Mouse (Mus musculus): ENCODE data around the gene Fmo4. TPM values are rescaled to one million over a fixed set of nuclear protein-coding genes. Genes with fewer than 3 reads are reported as not detected.

Gene Fmo4
- under 1 TPM; 0.11 to 0.26 TPM for total RNA-seq (2021)
- long read RNA-seq, experiment 1 = 0 reads
- long read RNA-seq, experiment 2 = 0 reads

DNA sequence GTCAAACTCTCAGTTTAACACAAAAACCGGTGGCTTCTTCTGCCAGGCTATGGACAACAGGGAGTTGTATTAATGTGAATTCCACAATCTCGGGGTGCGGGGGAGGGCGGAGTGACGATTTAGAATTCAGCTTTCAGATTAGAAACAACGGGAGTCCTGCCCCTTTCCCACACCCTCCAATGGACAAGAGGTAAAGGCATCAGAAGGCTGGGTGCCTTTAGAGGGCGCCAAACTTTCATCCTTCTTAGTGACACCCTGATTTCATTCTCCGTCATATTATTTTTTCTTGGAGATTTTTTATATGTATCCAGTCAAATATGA is at the start of gene Fmo4:
Gene Fmo4, minus strand, starts transcription at position 137 of the 321 bp plus-strand sequence.
- peak; percentile 43 for DNase-seq (ENCODE audit: low spot score)

DNA sequence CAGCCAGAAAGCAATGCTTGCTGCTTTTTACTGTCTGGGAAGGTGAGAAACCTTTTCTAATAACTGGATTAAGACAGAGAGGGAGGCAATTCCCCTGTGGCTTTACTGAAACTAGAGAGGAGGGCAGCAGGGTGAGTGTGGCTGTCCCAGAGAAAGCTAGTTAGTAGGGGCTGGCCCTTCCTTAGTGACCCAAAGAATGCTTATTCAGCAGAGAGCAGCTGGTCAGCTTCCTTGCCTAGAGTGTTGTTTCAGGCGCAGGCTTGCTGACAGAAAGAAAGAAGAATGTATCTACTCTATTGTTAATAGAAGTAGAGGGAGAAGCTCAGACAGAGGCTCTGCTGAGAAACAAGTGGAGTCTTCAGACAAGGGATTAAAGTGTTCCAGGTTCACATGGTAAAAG is 48.6 kb upstream of the Fmo4 start:
- DNase-seq (ENCODE audit: low spot score) = no peak

DNA sequence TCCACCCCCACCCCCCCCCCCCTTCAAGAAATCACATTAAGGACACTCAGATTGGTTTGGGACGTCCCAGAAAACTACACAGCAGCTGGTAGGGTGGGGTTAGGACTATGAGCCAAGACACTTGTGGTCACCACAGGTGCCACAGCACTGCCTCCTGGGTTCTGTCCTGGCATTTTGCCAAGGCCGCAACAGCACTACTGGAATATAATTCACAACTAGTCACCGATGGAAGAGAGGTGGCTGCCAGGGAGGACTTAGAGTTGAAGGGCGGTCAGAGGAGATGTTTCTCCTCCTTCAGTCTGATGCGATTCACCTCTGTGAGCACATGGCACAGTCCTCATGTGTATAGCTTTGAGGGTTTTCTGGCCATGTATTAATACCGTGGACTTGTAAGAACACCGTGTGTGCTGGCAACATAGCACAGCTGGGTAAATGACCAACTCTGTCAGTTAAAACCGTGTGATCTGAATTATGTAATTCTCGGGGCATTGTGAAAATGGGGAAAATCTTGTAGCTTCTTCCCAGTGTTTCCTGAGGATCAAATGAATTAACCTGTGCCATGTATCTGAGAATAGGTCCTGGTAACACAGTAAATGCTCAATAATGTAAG is 46.3 kb upstream of the Fmo4 start:
- DNase-seq (ENCODE audit: low spot score) = peak; percentile 9

DNA sequence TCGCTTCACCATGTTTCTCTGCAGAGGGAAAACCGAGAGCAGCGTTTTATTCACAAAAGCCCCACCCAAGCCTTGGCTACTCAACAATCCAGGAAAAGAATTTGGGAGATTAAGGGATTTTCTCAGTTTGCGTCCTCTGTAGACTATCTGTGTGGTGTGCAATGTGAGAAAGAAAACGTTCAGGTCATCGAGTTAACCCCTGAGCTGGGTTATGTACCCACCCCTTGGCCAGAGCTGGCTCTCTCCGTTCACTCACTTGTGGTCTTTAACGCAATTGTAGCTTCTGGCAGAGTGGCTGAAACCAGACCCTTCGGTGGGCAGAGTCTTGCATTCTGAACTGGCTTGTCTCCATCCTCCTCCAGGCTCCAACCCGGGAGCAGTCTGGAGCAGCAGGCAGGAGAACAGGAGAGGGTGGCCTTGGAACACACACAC is 45.8 kb upstream of the Fmo4 start:
- DNase-seq (ENCODE audit: low spot score) = peak; percentile 24

DNA sequence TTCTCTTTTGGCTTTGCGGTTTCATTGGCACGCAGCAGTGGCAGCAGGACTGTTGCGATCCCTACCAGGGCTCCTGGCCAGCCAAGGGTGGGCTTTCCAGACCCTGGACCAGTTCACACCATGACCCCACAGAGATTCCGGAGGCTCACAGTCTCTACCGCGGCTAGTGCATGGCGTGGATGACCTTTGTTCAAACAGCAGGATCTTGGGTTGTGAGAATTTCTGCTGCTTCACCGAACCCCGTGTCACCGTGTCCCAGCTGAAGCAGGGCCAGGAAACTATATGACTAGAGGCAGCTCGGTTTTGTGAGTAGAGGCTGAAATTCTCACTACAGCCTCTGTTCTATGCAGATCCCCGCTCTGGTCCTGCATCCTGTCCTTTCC is 45.0 kb upstream of the Fmo4 start:
- peak; percentile 11 for DNase-seq (ENCODE audit: low spot score)

DNA sequence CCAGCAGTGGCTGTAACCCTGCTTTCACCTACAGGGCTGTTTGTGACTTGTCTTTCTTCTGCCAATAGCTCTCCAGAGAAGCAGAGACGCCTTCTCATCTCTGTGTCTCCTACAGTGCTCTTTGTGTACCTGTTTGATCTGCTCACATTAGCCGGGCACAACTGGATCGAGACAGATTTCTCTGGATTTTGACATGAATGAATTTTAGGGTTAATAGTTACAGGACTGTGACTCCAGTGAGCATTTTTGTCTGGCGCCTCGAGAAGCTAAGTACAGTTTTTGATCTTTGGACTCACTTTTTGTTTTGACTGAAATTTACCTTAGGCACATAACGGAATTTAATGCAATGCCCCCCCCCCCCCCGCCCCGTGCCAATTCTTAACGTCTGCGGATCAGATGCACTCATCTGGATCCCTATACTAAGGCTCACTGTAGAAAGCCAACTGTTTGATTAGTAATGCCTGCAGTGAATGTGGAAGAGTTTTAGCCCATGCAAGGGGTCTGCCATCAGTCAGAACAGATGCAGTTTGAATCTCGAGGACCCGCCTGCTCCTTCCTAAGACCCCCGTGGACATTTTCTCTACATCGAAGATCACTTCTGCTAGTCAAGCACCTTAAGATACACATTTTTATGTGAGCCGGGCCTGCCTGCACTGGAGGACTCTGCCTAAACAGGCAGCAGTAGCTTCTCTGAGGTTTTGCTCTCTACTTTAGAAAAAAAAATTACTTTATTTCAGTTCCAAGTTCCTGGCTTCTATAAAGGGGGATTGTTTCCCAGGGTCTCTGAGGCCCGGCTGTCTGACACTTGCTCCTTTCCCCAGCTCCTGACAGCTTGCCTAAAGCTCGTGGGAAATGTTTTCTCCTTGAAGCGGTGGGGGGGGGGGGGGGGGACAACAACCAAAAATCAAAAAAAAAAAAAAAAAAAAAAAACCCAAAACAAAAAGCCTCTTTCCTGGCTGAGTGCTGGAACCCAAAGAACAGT is 44.3 kb upstream of the Fmo4 start:
- DNase-seq (ENCODE audit: low spot score) = no peak

DNA sequence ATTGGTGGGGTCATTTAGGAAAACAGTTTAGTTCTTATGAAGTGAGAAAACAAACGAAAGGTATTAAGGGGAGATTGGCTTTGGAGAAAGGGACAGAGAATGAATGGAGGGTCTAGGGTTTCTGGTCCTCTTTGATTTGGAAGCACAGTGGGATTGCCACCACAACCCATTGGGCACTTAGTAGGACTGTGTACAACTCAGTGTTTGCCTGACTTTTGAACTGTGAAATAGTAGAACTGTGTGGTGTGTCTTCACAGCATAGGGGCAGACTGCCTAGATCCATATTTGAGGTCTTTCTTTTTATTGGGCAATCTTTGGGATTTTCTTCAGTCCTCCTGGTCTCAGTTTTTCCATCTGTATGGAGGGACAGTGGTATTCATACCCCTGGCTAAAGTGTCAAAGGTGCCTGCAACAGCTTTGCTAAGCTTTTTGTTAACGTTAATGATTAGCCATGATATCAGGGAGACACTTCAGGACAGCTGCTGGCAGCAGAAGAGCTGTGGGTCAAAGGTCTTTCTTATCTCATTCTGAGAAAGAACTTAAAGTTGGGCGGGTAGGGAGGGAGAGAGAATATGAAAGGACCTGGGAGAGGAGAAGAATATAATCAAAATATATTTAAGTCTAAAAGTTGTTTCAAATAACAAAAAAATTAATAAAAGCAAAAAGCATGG is 40.2 kb upstream of the Fmo4 start:
- no peak for DNase-seq (ENCODE audit: low spot score)

DNA sequence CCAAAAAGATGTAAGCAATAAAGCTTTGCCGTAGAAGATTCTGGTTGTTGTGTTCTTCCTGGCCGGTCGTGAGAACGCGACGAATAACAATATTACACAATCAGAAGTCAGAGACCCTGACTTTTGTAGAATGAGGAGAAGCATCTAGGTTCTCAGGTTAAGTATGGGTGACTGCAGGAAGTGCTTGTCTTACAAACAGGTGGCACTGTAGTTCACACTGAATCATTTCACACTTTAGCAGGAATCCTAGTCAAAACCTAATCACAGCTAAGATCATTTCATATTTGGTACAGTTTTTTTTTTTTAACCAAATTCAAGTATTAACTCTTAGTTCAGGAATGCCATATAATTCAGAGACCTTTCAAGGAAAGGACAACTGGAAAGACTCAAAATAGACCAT is 33.8 kb upstream of the Fmo4 start:
- no peak for DNase-seq (ENCODE audit: low spot score)

DNA sequence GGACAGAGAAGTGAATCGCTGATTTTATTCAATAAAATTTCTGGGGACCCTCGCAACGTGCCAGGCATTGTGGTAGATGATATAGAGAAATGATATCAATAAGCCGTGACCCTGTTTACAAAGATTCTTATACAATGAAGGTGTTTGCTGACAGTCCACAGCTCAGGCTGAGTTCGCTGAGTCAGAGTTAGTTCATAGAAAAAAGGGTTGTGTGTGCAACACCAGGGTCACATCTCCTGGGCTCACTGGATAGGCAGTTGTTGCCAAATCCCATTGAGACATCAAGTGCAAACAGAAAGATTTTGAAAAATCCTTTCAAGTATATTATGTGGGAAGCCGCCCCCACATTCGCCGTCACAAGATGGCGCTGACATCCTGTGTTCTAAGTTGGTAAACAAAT is 26.4 kb upstream of the Fmo4 start:
- no peak for DNase-seq (ENCODE audit: low spot score)

DNA sequence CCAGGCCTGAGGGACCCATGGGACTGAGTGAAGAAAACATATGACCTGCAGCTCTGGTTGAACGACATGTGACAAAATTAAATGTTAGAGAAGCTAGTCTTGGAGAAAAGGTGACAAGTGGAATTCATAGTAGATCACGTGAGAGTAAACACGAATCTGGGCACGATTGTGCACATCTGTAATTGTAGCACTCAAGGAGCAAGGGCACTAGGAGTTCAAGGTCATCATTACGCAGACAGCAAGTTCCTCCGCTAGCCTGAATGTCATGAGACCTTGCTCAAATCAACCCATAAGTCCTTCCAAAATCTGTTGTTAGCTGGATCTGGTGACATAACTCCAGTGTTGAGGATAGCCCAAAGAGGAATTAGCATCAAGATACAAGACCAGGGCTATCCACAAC is 25.2 kb upstream of the Fmo4 start:
- DNase-seq (ENCODE audit: low spot score) = no peak

DNA sequence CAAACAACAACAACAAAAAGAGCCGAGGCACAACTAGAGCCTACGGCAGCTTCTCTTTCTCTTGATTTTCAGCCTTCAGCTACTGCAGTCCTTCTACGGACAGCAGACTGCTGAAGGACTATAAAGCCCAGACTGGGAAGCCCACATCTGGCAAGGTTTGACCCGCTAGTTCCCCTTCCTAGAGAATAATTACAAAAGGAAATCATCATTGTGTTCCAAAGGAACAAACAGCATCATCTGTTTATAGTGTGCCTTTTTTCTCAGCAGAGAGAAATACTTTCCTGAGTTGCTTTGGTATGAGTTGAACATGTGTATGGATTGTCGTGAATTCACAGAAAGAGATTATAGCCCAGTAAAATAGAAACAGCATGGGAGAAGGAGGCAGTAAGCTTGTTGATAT is 20.6 kb upstream of the Fmo4 start:
- DNase-seq (ENCODE audit: low spot score) = no peak

DNA sequence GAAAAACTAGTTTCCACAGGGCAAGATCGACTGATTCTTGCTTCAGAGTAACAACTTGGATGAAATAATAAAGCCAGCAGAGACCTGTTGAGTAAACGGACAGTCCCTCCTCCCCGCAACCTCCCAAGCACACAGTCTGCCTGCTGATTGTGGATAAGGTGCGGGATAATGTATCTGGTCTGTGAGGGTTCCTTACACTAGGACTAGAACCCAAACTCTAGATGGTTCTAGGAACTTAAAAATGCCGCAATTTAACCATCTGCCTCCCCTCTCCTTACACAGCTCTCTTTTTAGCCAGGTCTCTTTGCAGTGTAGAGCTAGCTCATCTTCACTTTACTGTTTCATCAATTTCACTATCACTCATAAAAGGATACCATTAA is 18.8 kb upstream of the Fmo4 start:
- no peak for DNase-seq (ENCODE audit: low spot score)

DNA sequence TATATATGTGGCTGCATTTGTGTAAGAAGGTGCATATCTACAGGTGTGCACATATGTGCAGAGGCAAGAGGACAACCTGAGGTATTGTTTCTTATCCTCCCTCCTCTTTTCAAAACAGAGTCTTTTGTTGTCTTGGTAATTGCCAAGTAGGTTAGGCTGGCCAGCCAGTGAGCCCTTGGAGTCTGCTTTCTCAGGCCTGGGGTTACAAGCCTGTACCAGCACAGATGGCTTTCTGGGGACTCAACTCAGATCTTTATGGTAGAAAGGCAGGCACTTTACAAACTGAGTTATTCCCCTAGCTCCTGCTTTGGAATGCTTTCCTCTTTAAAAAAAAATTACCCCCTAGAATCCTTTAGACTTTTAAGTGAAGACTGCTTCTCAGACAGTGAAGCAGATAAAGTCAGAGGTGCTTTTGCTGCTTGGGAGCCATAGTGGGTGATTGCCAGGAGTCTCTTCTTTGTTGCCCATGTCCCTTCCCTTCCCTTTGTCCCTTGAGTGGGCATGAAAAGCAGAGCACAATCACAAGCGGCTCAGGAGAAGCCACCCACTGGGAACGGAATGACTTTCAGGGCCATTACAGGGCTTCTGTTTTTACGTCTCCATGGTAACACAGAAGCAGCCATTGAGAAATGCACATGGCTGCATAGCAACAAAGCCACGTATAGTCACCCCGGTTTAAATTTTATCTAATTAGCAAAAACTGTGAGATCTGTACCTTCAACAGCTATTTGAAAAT is 18.2 kb upstream of the Fmo4 start:
- no peak for DNase-seq (ENCODE audit: low spot score)

DNA sequence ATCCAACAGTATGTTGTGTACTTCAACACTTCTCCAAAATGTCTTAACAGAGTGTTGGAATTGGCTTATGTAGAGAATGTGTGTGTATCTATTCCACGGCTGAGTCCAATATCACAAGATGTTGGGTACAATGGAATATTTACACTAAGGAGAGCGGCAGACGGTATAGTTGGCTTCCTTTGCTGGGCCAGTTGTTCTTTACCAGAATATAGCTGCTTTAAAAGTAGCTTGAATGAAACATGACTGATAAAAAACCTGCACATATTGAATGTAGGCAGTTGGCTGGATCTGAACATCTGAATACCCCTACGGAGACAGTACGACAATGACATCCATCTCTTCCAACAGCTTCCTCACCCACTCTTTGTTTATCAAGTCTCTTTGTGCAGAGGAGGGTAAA is 5.5 kb upstream of the Fmo4 start:
- no peak for DNase-seq (ENCODE audit: low spot score)

DNA sequence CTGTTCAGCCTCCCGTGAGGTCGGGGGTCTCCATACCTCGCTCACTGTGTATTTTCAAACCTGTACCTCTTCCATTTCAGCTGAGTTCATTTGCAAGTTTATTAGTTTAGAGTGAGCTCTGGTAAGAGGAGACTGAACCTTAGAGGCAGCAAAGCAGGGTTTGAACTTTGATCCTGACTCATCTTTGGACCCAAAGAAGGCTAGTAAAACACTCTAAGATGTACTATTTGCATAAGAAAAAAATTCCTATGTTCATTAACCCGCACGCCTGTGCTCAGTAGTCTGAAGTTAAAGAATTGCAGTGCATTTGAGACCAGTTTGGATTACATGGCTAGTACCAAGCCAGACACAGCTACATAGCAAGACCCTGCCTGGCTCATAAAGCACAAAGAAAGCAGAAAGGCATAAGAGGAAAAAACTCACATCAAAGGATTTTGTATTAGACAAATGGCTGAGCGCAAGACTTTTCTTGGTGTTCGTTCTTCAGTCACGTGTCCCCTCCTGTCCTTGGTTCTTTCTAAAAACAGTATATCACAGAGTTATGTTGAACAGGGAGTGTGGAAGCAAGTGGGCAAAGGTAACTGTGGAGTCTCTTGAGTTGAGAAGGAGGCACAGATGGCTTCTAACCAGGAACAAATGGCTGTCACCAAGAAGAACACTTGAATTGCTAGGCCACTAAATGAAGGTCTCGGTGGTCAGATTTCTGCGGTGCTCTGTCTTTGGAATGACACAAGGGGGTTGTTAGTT is 1.8 kb upstream of the Fmo4 start:
- DNase-seq (ENCODE audit: low spot score) = no peak

DNA sequence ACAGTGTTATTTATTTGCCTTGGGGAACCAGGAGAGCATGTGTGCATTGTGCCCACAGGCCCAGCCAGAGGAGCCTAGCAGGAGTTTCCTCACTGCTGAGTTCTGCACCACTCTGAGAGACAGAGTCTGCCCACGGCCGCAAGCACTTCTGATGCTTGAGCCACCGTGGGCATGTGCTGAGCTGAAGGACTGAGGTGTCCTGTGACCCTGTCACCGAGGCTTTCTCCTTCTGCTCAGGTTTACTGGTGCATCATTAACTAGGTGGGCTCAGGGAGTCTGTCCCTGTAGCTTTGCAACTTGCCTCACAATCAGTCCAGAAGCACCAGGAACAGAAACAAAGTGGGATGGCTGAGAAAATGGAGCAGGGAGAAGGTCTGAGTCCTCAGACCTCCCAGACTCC is 1.2 kb upstream of the Fmo4 start:
- DNase-seq (ENCODE audit: low spot score) = no peak

DNA sequence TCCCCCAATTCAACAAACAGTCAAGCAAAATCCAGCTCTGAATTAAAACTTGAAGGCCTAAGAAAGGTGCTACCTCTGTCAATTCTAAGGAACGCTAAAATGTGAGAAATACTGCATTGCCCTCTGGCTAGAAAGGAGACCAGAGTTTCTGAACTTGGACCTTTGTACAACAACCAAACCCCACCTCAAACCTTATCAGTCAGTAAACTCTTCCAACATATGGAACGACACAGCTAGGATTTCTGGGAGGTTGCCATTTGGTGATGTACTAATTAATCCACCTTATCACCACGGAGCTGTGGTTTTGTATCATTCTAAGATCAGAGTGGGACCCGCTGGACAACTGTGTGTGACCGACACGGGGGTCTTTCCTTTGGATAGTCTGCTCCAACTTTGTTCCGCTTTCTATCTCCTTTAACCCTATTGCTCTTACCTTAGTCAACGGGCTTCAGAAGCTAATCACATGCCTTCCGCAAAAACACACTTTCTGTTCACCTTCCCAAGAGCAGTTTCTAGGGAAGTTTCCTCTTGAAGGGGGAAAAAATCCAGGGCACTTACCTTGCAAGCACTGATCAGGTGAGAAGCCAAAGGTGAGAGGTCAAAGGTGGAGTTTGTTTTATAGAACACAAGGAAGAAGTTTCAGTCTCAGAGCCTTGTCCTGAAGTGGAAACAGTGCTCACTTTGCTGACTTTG is 483 bp downstream of the Fmo4 start:
- no peak for DNase-seq (ENCODE audit: low spot score)

DNA sequence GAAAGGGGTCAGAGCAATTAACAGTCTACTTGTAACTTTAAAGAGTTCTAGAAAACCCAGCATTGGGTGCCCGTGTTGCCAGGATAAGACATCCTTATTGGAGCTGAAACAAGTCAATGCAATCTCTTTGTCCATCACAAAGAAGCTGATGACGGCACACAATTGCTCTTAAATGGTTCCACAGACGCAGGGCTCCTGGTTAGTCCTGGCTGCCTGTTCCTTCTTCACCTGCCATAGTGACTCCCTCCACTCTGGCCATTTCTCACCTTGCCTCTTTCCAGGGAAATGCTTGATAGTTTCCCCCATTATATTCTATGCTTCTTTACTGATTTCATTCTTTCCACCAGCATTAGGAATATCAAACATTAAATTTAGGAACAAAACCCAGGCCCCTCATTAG is 5.2 kb downstream of the Fmo4 start:
- DNase-seq (ENCODE audit: low spot score) = no peak

DNA sequence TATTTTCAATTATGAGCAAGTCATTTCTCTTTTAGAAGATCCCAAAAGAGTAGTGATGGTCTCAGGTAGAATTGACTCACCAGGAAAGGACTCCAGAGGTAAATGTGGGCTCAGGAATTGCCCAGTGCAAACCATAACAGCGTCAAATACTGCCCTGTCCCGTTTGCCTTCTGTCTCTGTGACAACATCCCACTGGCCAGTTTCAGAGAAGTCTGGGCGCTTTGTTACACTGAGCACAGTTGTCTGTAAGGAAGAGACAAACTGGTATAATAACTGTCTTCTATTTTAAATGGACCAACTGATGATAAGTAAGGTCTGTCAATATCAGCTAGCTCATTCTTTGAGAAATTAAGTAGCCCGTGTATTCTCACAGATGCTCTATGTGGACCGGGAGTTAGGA is 6.3 kb downstream of the Fmo4 start:
- no peak for DNase-seq (ENCODE audit: low spot score)

DNA sequence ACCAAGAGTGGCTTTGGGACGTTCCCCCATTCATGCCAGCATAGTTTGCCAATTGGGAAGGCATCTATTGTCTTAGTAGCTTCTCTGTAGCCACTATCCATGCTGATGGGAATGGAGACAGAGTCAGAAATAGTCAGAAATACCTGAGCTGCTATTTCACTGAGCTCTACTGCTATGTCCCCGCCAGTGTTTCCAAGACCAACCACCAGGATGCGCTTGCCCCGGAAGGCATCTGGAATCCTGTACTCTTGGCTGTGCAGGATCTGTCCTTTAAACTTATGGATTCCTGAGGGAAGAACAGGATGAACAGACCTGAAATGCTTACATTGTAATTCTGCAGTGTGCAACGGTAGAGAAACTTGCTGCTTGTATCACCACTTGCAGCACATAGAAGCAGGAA is 8.8 kb downstream of the Fmo4 start:
- DNase-seq (ENCODE audit: low spot score) = no peak

DNA sequence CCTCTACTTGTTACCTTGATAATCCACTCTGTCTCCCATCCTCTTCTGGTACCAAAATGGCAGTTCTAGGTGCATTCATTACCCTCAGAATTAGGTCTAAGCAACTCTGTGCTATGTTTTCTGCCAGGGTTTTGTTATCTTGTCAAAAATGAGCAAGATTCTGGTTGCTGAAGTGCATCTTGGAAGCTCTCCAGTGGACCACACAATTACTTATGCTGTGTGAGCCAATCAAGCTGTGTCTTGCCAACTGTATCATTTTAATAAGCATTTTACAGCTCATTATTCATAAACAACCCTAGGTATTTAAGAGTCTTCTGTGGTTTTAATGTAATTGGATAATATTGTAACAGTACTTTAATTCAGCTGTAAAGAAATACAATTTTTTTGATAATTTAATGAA is 17.3 kb downstream of the Fmo4 start:
- DNase-seq (ENCODE audit: low spot score) = no peak

Measured in gastrocnemius, adult 18-20 months (tissue).